Mouse (Mus musculus): ENCODE measurements around the gene Xbp1.
"Not testable (repeated sequence)": the region's sequence is repeated elsewhere in the genome, so short reads cannot be mapped to it uniquely, and the experiment has no call there.

GRCm38 (mm10) chr11:5537454-5537853 lies 17.0 kb downstream of the Xbp1 start:
- not testable (repeated sequence) for TF ChIP-seq CTCF (IDR thresholded peaks at IDR 0.05; ENCODE audit: control insufficient read depth, insufficient read depth, insufficient read length); MYOD1 (IDR thresholded peaks at IDR 0.05; ENCODE audit: control insufficient read depth, insufficient read length, low read depth); MYOG (IDR thresholded peaks at IDR 0.05; ENCODE audit: control insufficient read depth, extremely low read depth, insufficient read length); MAX (IDR thresholded peaks at IDR 0.05); USF1 (IDR thresholded peaks at IDR 0.05; ENCODE audit: low read depth); FOSL1 (IDR thresholded peaks at IDR 0.05; ENCODE audit: insufficient read depth, low read length, poor library complexity, severe bottlenecking); CEBPB (IDR thresholded peaks at IDR 0.05; ENCODE audit: low read depth)
